Mouse (Mus musculus) liver, adult 2 months (tissue): ENCODE results near the gene Irf1. TPM values are rescaled to one million over a fixed set of nuclear protein-coding genes. Genes with fewer than 3 reads are reported as not detected.
A peak's percentile ranks its signal among the peaks of the same experiment; 100 is the strongest.

ENCODE experiments used
- DNase-seq: peaks from one replicate; pipeline ENCODE4 v3.0.0-alpha.2; 2011; ENCODE audit warnings: low read depth, low spot score; ENCODE audit errors: extremely low read depth
- H3K27ac ChIP-seq: fragments of 200-500 bp; replicated peaks from 2 replicates; pipeline ENCODE4 v1.5.1; 2012; ENCODE audit warnings: low read depth, mild to moderate bottlenecking, control low read depth, inconsistent platforms, low read length; ENCODE audit not compliant: insufficient read depth
- H3K27me3 ChIP-seq: fragments of 200-500 bp; 2 replicates; pipeline ENCODE4 v1.6.1; 2012; ENCODE audit warnings: mild to moderate bottlenecking, moderate library complexity, low read length, inconsistent platforms; ENCODE audit not compliant: control insufficient read depth, insufficient read depth
- H3K36me3 ChIP-seq: fragments of 200-500 bp; 2 replicates; pipeline ENCODE4 v1.6.1; 2012; ENCODE audit warnings: low read length, inconsistent platforms; ENCODE audit not compliant: control insufficient read depth, insufficient read depth
- H3K4me1 ChIP-seq: fragments of 200-500 bp; 2 replicates; pipeline ENCODE4 v1.6.1; 2011; ENCODE audit warnings: low read length; ENCODE audit not compliant: control insufficient read depth, insufficient read depth
- H3K4me3 ChIP-seq: fragments of 200-500 bp; 2 replicates; pipeline ENCODE4 v1.5.1; 2011; ENCODE audit warnings: low read depth, mild to moderate bottlenecking, control low read depth, low read length, moderate library complexity; ENCODE audit not compliant: insufficient read depth
- H3K79me2 ChIP-seq: fragments of 200-500 bp; 2 replicates; pipeline ENCODE4 v1.6.1; 2012; ENCODE audit warnings: inconsistent platforms, mild to moderate bottlenecking, low read length, moderate library complexity; ENCODE audit not compliant: control insufficient read depth, insufficient read depth
- H3K9ac ChIP-seq: fragments of 200-500 bp; 2 replicates; pipeline ENCODE4 v1.6.1; 2012; ENCODE audit warnings: low read depth, mild to moderate bottlenecking, control low read depth, inconsistent platforms, low read length
- CTCF ChIP-seq: fragments of 200-500 bp; IDR thresholded peaks from 2 replicates; pipeline ENCODE4 v1.5.1; 2011; ENCODE audit warnings: low read depth, low read length, control low read depth
- POLR2A ChIP-seq: fragments of 200-500 bp; IDR thresholded peaks from 2 replicates; pipeline ENCODE4 v1.6.1; 2011; ENCODE audit warnings: low read length, control low read depth; ENCODE audit not compliant: insufficient read depth; ENCODE audit errors: extremely low read depth
- WGBS: fragments of 180-500 bp; shearing (Covaris S2); methylation state at CpG from one replicate; pipeline ENCODE4 v1.1.7; 2018; 5-methylcytosine and 5-hydroxymethylcytosine counted together
- polyA plus RNA-seq: library from polyadenylated mRNA; depleted of rRNA; stranded (reverse); fragments of >200 nt; gene quantifications from 2 replicates; pipeline ENCODE4 v1.2.3, GENCODE M21; 2012
- total RNA-seq: library from RNA; depleted of rRNA; stranded (reverse); fragments of >200 nt; gene quantifications from 2 replicates; pipeline ENCODE4 v1.2.3, GENCODE M21; 2014

The Irf1 gene
- total and polyA plus RNA-seq, 2 experiments: 27.9 to 44.2 TPM

- H3K27me3 ChIP-seq: no peaks in the 10 kb centered on the region
- WGBS: 3% methylated on average over 12 of the region's 12 CpGs
- H3K27ac ChIP-seq: peak overlapping the region; percentile 85
- peak; percentile 95 for DNase-seq
- no peaks in the 10 kb centered on the region for H3K79me2 ChIP-seq
- TF ChIP-seq POLR2A (no peak), CTCF (no peak)
- H3K4me3 ChIP-seq: peak overlapping the region; percentile 11; the same call in 1 of the 2 replicates
- H3K36me3 ChIP-seq: no peaks in the 10 kb centered on the region
- peak overlapping the region; percentile 30 for H3K9ac ChIP-seq
- H3K4me1 ChIP-seq: peaks cover 36% of the 10 kb centered on the region
These were observed 26.8 kb downstream of the Irf1 start for GRCm38 (mm10) chr11:53796409-53797151.

- no peak overlapping the region for H3K4me3 ChIP-seq
- 25% methylated on average over 6 of the region's 6 CpGs for WGBS
- H3K27ac ChIP-seq: peak overlapping the region; percentile 85
- H3K4me1 ChIP-seq: peaks cover 36% of the 10 kb centered on the region
- no peak for TF ChIP-seq CTCF
- TF ChIP-seq POLR2A: no peak
- H3K79me2 ChIP-seq: no peaks in the 10 kb centered on the region
- no peaks in the 10 kb centered on the region for H3K36me3 ChIP-seq
- H3K27me3 ChIP-seq: no peaks in the 10 kb centered on the region
- peak overlapping the region; percentile 32 for H3K9ac ChIP-seq
- DNase-seq: peak; percentile 92
These were observed 27.6 kb downstream of the Irf1 start for GRCm38 (mm10) chr11:53797386-53797920.

GRCm38 (mm10) chr11:53798041-53798711 lies 28.4 kb downstream of the Irf1 start:
- 78% methylated on average over 10 of the region's 10 CpGs for WGBS
- no peaks in the 10 kb centered on the region for H3K36me3 ChIP-seq
- H3K79me2 ChIP-seq: no peaks in the 10 kb centered on the region
- peaks cover 36% of the 10 kb centered on the region for H3K4me1 ChIP-seq
- TF ChIP-seq CTCF (no peak), POLR2A (no peak)
- H3K9ac ChIP-seq: peak overlapping the region; percentile 32
- no peak overlapping the region for H3K4me3 ChIP-seq
- H3K27ac ChIP-seq: peak overlapping the region; percentile 83
- no peak for DNase-seq
- H3K27me3 ChIP-seq: no peaks in the 10 kb centered on the region

- H3K9ac ChIP-seq: no peak overlapping the region
- H3K79me2 ChIP-seq: no peaks in the 10 kb centered on the region
- H3K36me3 ChIP-seq: no peaks in the 10 kb centered on the region
- H3K4me3 ChIP-seq: no peak overlapping the region
- TF ChIP-seq POLR2A (no peak), CTCF (no peak)
- H3K27me3 ChIP-seq: no peaks in the 10 kb centered on the region
- 95% methylated on average over 4 of the region's 4 CpGs for WGBS
- DNase-seq: no peak
- H3K4me1 ChIP-seq: peaks cover 29% of the 10 kb centered on the region
- no peak overlapping the region for H3K27ac ChIP-seq
These were observed 30.2 kb downstream of the Irf1 start for GRCm38 (mm10) chr11:53800036-53800435.

- H3K36me3 ChIP-seq: no peaks in the 10 kb centered on the region
- no peaks in the 10 kb centered on the region for H3K79me2 ChIP-seq
- H3K4me1 ChIP-seq: peaks cover 24% of the 10 kb centered on the region
- no peak overlapping the region for H3K9ac ChIP-seq
- TF ChIP-seq CTCF: no peak
- no peak overlapping the region for H3K27ac ChIP-seq
- no peak overlapping the region for H3K4me3 ChIP-seq
- H3K27me3 ChIP-seq: no peaks in the 10 kb centered on the region
- WGBS: 96% methylated on average over 5 of the region's 5 CpGs
- no peak for DNase-seq
These were observed 31.2 kb downstream of the Irf1 start for GRCm38 (mm10) chr11:53800975-53801374.
